8 mouse cellular contexts compared by ENCODE assay signal in the genomic region with DNA sequence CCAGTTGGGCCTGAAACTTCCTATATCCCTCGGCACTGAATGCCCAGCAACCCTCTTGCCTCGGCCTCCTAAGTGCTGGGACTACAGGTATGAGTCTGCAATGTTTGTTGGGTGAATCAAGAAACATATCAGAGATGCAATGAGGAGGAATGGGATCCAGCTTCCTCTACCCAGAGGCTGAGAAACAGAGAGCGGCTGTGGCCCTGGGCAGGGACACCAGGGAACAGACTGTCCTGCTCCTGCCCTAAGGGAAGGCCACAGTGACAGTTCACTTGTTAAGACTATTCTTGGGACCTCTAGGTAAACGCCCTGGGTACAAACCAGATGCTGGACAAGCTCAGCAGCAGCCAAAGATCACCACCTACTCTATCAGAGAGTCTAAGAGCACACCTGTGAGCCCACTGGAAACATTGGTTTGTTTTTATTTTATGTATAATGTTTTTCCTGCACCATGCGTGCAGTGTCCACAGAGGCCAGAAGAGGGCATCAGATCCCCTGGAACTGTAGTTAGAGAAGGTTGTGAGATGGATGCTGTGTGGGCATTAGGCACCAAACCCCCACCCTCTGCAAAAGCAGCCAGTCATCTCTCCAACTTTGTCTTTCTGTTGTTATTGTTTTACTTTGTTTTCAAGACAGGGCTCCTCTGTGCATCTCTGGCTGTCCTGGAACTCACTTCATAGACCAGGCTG. TPM values are rescaled to one million over a fixed set of nuclear protein-coding genes. Genes with fewer than 3 reads are reported as not detected.
DNase-seq lines count a peak whose midpoint lies in the region; ATAC-seq and TF ChIP-seq lines count a peak whose summit lies in the region.

No protein-coding gene starts in this region.

- DNase-seq in cerebellum, adult 9-10 months = peak; percentile 62
- DNase-seq in cerebellum, adult 11-12 months = no peak
- DNase-seq in liver, adult 2 months (ENCODE audit: extremely low read depth, low read depth, low spot score) = no peak
- peak; percentile 38 for DNase-seq in layer of hippocampus, adult 9-10 months (ENCODE audit: low spot score)
- DNase-seq in retina, postnatal 1 day = peak; percentile 47

- H3K36me3 ChIP-seq in liver, adult 2 months (ENCODE audit: control insufficient read depth, insufficient read depth, low read length) = peaks cover 3% of the 10 kb centered on the region; the same call in 1 of the 2 replicates
- H3K36me3 ChIP-seq in liver, embryonic 12.5 days = peaks cover 79% of the 10 kb centered on the region

- no peaks in the 10 kb centered on the region for H3K79me2 ChIP-seq in liver, adult 2 months (ENCODE audit: control insufficient read depth, insufficient read depth, low read length)

- no peak for TF ChIP-seq POLR2A in liver, adult 2 months (IDR thresholded peaks at IDR 0.05; ENCODE audit: extremely low read depth, insufficient read depth, low read length)
- no peak for TF ChIP-seq POLR2A in bone marrow macrophage, adult 2 months (IDR thresholded peaks at IDR 0.05; ENCODE audit: borderline replicate concordance, low read depth, low read length)

- peak; percentile 70 for TF ChIP-seq CTCF in liver, adult 2 months (IDR thresholded peaks at IDR 0.05; ENCODE audit: low read depth, low read length)
- peak; percentile 37; the same call in 1 of the 2 replicates for TF ChIP-seq CTCF in bone marrow macrophage, adult 2 months (IDR thresholded peaks at IDR 0.05; ENCODE audit: low read depth, low read length)

- no peaks in the 10 kb centered on the region for H3K9me3 ChIP-seq in liver, embryonic 12.5 days (replicated peaks)

- no peak overlapping the region for H3K4me2 ChIP-seq in liver, embryonic 12.5 days

- H3K4me3 ChIP-seq in liver, adult 2 months (ENCODE audit: insufficient read depth, low read depth, low read length) = no peak overlapping the region
- no peak overlapping the region for H3K4me3 ChIP-seq in liver, embryonic 12.5 days
- H3K4me3 ChIP-seq in bone marrow macrophage, adult 2 months (ENCODE audit: insufficient read depth, low read length) = no peak overlapping the region

- no peak for ATAC-seq in liver, embryonic 12.5 days
- no peak for ATAC-seq in monocyte, adult 5-6 weeks (replicated peaks; ENCODE audit: insufficient number of reproducible peaks, low FRiP score, low TSS enrichment, poor library complexity, severe bottlenecking)

- H3K4me1 ChIP-seq in liver, adult 2 months (ENCODE audit: control insufficient read depth, insufficient read depth, low read length) = peaks cover 4% of the 10 kb centered on the region; the same call in 1 of the 2 replicates
- H3K4me1 ChIP-seq in liver, embryonic 12.5 days = peaks cover 6% of the 10 kb centered on the region; the same call in 1 of the 2 replicates
- H3K4me1 ChIP-seq in bone marrow macrophage, adult 2 months (ENCODE audit: control insufficient read depth, insufficient read depth, low read length) = peaks cover 30% of the 10 kb centered on the region

- WGBS in liver, adult 2 months = 78% methylated on average over 5 of the region's 5 CpGs
- WGBS in liver, embryonic 12.5 days (ENCODE audit: insufficient replicate concordance) = 55% methylated on average over 5 of the region's 5 CpGs

- no peaks in the 10 kb centered on the region for H3K27me3 ChIP-seq in liver, adult 2 months (ENCODE audit: control insufficient read depth, insufficient read depth, low read length)
- no peaks in the 10 kb centered on the region for H3K27me3 ChIP-seq in liver, embryonic 12.5 days (replicated peaks)

- H3K9ac ChIP-seq in liver, adult 2 months (ENCODE audit: low read depth, low read length) = no peak overlapping the region
- H3K9ac ChIP-seq in liver, embryonic 12.5 days = no peak overlapping the region

- H3K27ac ChIP-seq in liver, adult 2 months (replicated peaks; ENCODE audit: insufficient read depth, low read depth, low read length) = no peak overlapping the region
- no peak overlapping the region for H3K27ac ChIP-seq in liver, embryonic 12.5 days
- H3K27ac ChIP-seq in bone marrow macrophage, adult 2 months (ENCODE audit: insufficient read depth, low read depth, low read length) = no peak overlapping the region

RNA-seq across cellular contexts. Expression of a gene that starts 29.3 kb away (rescaled TPM):
- total RNA-seq in liver, adult 2 months (2014; rRNA removed) = 2.0 and 3.1 TPM in 2 replicates
- polyA plus RNA-seq in liver, adult 2 months (2012; rRNA removed) = 2.7 and 3.3 TPM in 2 replicates
- 30.9 and 32.9 TPM in 2 replicates for polyA plus RNA-seq in liver, embryonic 12.5 days (2016; fragmentation: Nextera tagmentation; extraction: Ambion mirVana)
- polyA plus RNA-seq in bone marrow macrophage, adult 2 months (2012; ENCODE audit: insufficient read depth, insufficient read length, missing spikeins) = 10.8 and 13.8 TPM in 2 replicates
- total RNA-seq in monocyte, adult 5-6 weeks (2017) = 0.29 TPM in 1 of 3 replicates, not detected in the others

RNA-seq across cellular contexts. Expression of a gene that starts 31.2 kb away (rescaled TPM):
- total RNA-seq in liver, adult 2 months (2014; rRNA removed) = 3.0 TPM in 2 replicates
- polyA plus RNA-seq in liver, adult 2 months (2012; rRNA removed) = 7.2 and 8.1 TPM in 2 replicates
- 7.4 and 7.6 TPM in 2 replicates for polyA plus RNA-seq in liver, embryonic 12.5 days (2016; fragmentation: Nextera tagmentation; extraction: Ambion mirVana)
- polyA plus RNA-seq in bone marrow macrophage, adult 2 months (2012; ENCODE audit: insufficient read depth, insufficient read length, missing spikeins) = 70.3 and 72.2 TPM in 2 replicates
- 62.1 to 83.4 TPM (median 78.5 TPM) in 3 replicates for total RNA-seq in monocyte, adult 5-6 weeks (2017)

Comparison
In these comparisons a context has a peak if more than half of its experiments do, and no peak if none do; other contexts are left out.
1. DNase-seq: peak in cerebellum, adult 9-10 months (single experiment), layer of hippocampus, adult 9-10 months (single experiment) and retina, postnatal 1 day (single experiment); none in cerebellum, adult 11-12 months (single experiment) and liver, adult 2 months (single experiment).